Mouse (Mus musculus) spleen, adult 2 months (tissue): ENCODE results near the gene Fez1. TPM values are rescaled to one million over a fixed set of nuclear protein-coding genes. Genes with fewer than 3 reads are reported as not detected.

Experiments
- DNase-seq, 2 experiments: peaks; one replicate each; pipeline versions ENCODE4 v3.0.0 to v3.0.0-alpha.2; 2012 to 2021; ENCODE audit warnings: low spot score in 2 of 2, low read depth in 1 of 2
- H3K27ac ChIP-seq: fragments of 200-500 bp; 2 replicates; pipeline ENCODE4 v1.5.1; 2012; ENCODE audit warnings: low read length, inconsistent platforms; ENCODE audit not compliant: insufficient read depth
- H3K27me3 ChIP-seq: fragments of 200-500 bp; 2 replicates; pipeline ENCODE4 v1.6.1; 2012; ENCODE audit warnings: mild to moderate bottlenecking, moderate library complexity, low read length, inconsistent platforms; ENCODE audit not compliant: control insufficient read depth, insufficient read depth
- H3K36me3 ChIP-seq: fragments of 200-500 bp; 2 replicates; pipeline ENCODE4 v1.6.1; 2012; ENCODE audit warnings: mild to moderate bottlenecking, low read length, inconsistent platforms; ENCODE audit not compliant: control insufficient read depth, insufficient read depth
- H3K4me1 ChIP-seq: fragments of 200-500 bp; 2 replicates; pipeline ENCODE4 v1.6.1; 2011; ENCODE audit warnings: inconsistent platforms; ENCODE audit not compliant: control insufficient read depth, insufficient read depth, insufficient read length
- H3K4me3 ChIP-seq: fragments of 200-500 bp; 2 replicates; pipeline ENCODE4 v1.5.1; 2011; ENCODE audit warnings: mild to moderate bottlenecking, inconsistent platforms; ENCODE audit not compliant: insufficient read depth, insufficient read length; ENCODE audit errors: extremely low read depth
- CTCF ChIP-seq: fragments of 200-500 bp; IDR thresholded peaks from 2 replicates; pipeline ENCODE4 v1.5.1; 2011; ENCODE audit warnings: mild to moderate bottlenecking, inconsistent platforms; ENCODE audit not compliant: insufficient read depth, insufficient read length, insufficient replicate concordance; ENCODE audit errors: extremely low read depth
- POLR2A ChIP-seq: fragments of 200-500 bp; IDR thresholded peaks from 2 replicates; pipeline ENCODE4 v1.6.1; 2011; ENCODE audit warnings: low read depth, low read length, inconsistent platforms
- WGBS: fragments of 180-500 bp; shearing (Covaris S2); methylation state at CpG from one replicate; pipeline ENCODE4 v1.1.7; 2018; 5-methylcytosine and 5-hydroxymethylcytosine counted together
- polyA plus RNA-seq: library from polyadenylated mRNA; depleted of rRNA; stranded (reverse); fragments of >200 nt; gene quantifications from 2 replicates; pipeline ENCODE4 v1.2.3, GENCODE M21; 2012

Gene Fez1
- polyA plus RNA-seq, 1 experiment = 0.19 TPM

DNA sequence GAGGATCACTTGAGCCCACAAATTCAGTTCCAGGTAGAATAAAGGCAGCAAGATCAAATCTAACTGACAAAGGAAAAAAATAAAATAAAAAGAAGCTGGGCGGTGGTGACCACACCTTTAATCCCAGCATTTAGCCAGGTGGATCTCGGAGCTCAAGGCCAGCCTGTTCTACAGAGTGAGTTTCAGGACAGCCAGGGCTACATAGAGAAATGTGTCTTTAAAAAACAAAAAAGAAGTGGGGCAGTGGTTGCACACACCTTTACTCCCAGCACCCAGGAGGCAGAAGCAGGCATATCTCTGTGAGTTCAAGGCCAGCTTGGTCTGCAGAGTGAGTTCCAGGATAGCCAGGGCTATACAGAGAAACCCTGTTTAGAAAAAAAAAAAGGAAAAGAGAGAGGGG, 19.7 kb upstream of the Fez1 start:
- H3K27me3 ChIP-seq = 0 out of 2 replicates have a peak, but pooled peaks cover 1% of the 10 kb centered on the region
- no peak overlapping the region for H3K27ac ChIP-seq
- no peak overlapping the region for H3K4me3 ChIP-seq
- H3K4me1 ChIP-seq = no peaks in the 10 kb centered on the region
- no peaks in the 10 kb centered on the region for H3K36me3 ChIP-seq
- no peak for DNase-seq
- TF ChIP-seq POLR2A (no peak), CTCF (no peak)
- WGBS = 91% methylated on average over 2 of the region's 2 CpGs

DNA sequence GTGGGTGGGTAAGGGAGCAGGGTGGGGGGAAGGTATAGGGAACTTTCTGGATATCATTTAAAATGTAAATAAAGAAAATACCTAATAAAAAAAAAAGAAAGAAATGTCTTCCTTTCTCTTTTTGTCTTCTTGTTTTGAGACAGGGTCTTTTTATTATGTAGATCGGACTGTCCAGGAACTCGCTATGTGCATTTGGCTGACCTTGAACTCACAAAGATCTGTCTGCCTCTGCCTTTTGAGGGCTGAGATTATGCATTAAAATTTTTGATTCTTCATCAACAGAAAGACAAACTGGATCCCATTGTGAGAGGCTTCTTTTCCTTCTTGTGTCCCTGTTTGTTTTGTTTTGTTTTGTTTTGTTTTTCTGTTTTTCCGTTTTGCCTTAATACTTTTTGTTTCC, 18.7 kb upstream of the Fez1 start:
- 0 out of 2 replicates have a peak, but pooled peaks cover 1% of the 10 kb centered on the region for H3K27me3 ChIP-seq
- 92% methylated on average over 3 of the region's 3 CpGs for WGBS
- no peak overlapping the region for H3K27ac ChIP-seq
- DNase-seq = no peak
- H3K36me3 ChIP-seq = no peaks in the 10 kb centered on the region
- H3K4me3 ChIP-seq = no peak overlapping the region
- TF ChIP-seq CTCF = no peak
- TF ChIP-seq POLR2A = no peak
- no peaks in the 10 kb centered on the region for H3K4me1 ChIP-seq

DNA sequence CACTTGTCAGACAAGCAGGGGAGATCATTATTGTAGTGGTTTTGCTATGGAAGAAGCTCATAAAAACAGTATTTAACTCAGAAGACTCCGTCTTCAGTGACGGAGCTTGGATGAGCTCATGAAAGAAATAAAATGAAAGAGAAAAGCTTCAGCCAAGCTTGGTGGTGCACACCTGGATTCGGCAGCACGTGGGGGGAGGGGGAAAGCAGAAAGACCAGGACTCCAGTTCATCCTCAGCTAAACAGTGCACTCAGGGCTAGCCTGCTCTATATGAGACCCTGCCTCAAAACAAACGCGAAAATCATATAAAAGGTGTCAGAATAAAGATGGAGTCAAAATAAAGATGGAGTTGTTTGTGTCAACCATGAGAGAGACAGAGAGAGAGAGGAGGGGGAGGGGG, 18.3 kb upstream of the Fez1 start:
- H3K36me3 ChIP-seq = no peaks in the 10 kb centered on the region
- no peak for DNase-seq
- no peak overlapping the region for H3K4me3 ChIP-seq
- H3K4me1 ChIP-seq = no peaks in the 10 kb centered on the region
- 80% methylated on average over 6 of the region's 6 CpGs for WGBS
- H3K27me3 ChIP-seq = 0 out of 2 replicates have a peak, but pooled peaks cover 1% of the 10 kb centered on the region
- no peak overlapping the region for H3K27ac ChIP-seq
- TF ChIP-seq CTCF (no peak), POLR2A (no peak)

DNA sequence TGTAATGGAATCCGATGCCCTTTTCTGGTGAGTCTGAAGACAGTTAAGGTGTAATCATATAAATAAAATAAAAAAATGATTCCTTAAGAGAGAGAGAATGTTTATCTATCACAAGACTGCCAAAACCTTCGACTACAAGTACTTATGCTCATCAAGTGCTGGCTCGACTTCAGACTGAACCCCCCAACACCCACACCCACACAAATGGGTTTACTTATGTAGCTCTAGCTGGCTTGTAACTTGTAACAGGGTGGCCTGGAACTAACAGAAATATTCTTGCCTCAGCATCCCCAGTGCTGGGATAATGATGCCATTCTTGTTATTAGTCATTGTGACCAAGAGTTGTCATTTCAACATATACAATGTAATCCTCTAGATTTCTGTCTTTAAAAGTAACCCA, 17.7 kb upstream of the Fez1 start:
- TF ChIP-seq CTCF (no peak), POLR2A (no peak)
- WGBS = 87% methylated on average over 3 of the region's 3 CpGs
- H3K27me3 ChIP-seq = 0 out of 2 replicates have a peak, but pooled peaks cover 1% of the 10 kb centered on the region
- no peak for DNase-seq
- no peak overlapping the region for H3K27ac ChIP-seq
- no peak overlapping the region for H3K4me3 ChIP-seq
- no peaks in the 10 kb centered on the region for H3K4me1 ChIP-seq
- H3K36me3 ChIP-seq = no peaks in the 10 kb centered on the region

DNA sequence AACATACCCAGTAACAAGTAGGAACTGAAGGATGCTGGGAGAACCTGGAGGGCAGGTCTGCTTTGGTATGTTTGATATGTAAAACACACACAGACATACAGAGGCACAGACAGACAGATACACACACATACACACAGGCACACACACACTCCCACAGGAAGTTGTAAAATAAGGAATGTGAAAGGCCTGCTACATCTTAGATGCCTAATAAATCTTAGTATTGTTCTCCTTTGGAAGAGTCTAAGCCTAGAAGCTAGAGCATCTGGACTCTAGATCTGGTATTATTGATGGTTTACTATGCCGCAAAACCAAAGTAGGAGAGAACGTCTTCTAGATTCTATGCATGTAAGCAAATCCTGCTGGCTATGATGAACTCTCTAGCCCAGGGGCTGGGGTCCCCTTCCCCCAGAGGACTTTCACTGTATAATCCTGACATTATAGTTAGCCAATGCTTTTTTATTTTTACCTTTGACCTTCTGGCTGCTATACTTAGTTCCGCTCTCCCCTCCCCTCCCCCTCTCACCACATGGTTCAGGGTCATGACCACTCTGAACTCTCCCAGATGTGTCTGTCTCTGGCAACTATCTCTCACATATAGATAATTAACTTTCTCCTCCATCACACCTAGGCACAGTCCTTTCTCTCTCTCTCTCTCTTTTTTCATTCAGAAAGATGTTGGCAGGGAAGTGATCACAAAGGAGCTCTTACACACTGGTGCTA, 16.2 kb upstream of the Fez1 start:
- Histone ChIP-seq H3K4me1 (no peaks in the 10 kb centered on the region), H3K4me3 (no peak overlapping the region), H3K36me3 (no peaks in the 10 kb centered on the region), H3K27me3 (no peaks in the 10 kb centered on the region), H3K27ac (no peak overlapping the region)
- no peak for DNase-seq
- WGBS = 98% methylated on average over 3 of the region's 3 CpGs
- TF ChIP-seq CTCF (no peak), POLR2A (no peak)

DNA sequence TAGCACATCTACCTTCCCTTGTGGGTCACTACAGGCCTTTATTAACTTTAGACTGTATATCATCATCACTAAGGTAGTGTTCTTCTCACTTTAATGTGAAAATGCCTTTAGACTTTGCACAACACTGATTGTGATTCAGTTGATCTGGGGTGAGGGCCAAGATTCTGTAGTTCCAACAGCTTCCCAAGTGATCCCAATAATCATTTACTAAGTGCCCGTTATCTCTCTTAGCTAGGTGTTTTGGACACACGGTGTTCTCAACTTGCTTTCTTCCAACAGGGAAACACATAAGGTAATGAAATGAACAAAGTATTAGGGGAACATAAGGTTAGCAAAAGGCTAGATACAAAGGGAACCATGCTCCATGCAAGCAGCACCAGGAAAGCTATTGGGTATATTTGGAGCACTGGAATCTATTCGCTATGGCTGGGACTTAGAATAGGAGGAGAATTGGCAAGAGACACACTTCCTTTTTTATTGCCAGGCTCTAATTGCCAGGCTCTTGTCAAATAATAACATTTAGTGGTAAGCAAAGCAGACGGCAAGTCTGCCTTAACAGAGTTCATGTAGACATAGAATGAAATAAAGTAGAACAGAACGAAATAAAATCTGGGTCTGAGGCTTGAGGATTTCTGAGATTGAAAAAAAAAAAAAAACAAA, 13.4 kb upstream of the Fez1 start:
- Histone ChIP-seq H3K36me3 (no peaks in the 10 kb centered on the region), H3K4me3 (no peak overlapping the region), H3K27ac (no peak overlapping the region), H3K4me1 (no peaks in the 10 kb centered on the region), H3K27me3 (no peaks in the 10 kb centered on the region)
- no peak for TF ChIP-seq CTCF
- TF ChIP-seq POLR2A = no peak
- DNase-seq = no peak
- 87% methylated on average over 5 of the region's 5 CpGs for WGBS

DNA sequence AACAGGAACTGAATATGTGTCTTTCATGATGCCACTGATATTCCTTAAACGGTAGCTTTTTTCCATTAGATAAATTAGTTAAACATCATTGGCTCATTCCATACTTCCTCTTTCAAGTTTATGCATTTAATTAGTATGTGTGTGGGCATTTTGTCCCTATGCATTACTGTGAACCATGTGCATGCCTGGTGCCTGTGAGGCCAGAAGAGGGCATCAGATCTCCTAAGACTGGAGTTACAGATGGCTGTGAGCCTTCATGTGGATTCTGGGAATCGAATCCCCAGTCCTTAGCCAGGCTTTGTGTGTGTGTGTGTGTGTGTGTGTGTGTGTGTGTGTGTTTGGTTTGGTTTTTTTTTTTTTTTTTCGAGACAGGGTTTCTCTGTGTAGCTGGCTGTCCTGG, 7.2 kb upstream of the Fez1 start:
- no peak overlapping the region for H3K27ac ChIP-seq
- WGBS = 67% methylated on average over 3 of the region's 3 CpGs
- DNase-seq = no peak

More for the DNA sequence above, 7.2 kb upstream of the Fez1 start:
- H3K27me3 ChIP-seq = no peaks in the 10 kb centered on the region
- H3K4me3 ChIP-seq = no peak overlapping the region
- no peaks in the 10 kb centered on the region for H3K4me1 ChIP-seq
- no peaks in the 10 kb centered on the region for H3K36me3 ChIP-seq
- TF ChIP-seq CTCF (no peak), POLR2A (no peak)
